Mouse (Mus musculus) midbrain, embryonic 13.5 days (tissue): ENCODE measurements around the gene Tas2r144. TPM values are rescaled to one million over a fixed set of nuclear protein-coding genes. Genes with fewer than 3 reads are reported as not detected.
A peak's percentile ranks its signal among the peaks of the same experiment; 100 is the strongest.

ENCODE experiments used
- ATAC-seq: fragments of 200-750 bp; cut with Nextera tagmentation; 2 replicates; pipeline ENCODE4 v1.8.0; 2017; ENCODE audit warnings: mild to moderate bottlenecking, moderate TSS enrichment, moderate library complexity
- H3K27ac ChIP-seq: fragments of 300-500 bp; sonication (generic); 2 replicates; pipeline ENCODE4 v1.5.1; 2015; ENCODE audit warnings: inconsistent platforms, mild to moderate bottlenecking, moderate library complexity
- H3K27me3 ChIP-seq: fragments of 300-500 bp; sonication (generic); 2 replicates; pipeline ENCODE4 v1.6.1; 2015; ENCODE audit warnings: mild to moderate bottlenecking, inconsistent platforms
- H3K36me3 ChIP-seq: fragments of 300-500 bp; sonication (generic); 2 replicates; pipeline ENCODE4 v1.6.1; 2015; ENCODE audit warnings: mild to moderate bottlenecking, inconsistent platforms
- H3K4me1 ChIP-seq: fragments of 300-500 bp; sonication (generic); replicated peaks from 2 replicates; pipeline ENCODE4 v1.6.1; 2015; ENCODE audit warnings: inconsistent platforms
- H3K4me2 ChIP-seq: fragments of 300-500 bp; sonication (generic); replicated peaks from 2 replicates; pipeline ENCODE4 v1.6.1; 2015; ENCODE audit warnings: moderate library complexity, mild to moderate bottlenecking, inconsistent platforms
- H3K4me3 ChIP-seq: fragments of 300-500 bp; sonication (generic); replicated peaks from 2 replicates; pipeline ENCODE4 v1.5.1; 2015; ENCODE audit warnings: mild to moderate bottlenecking, inconsistent platforms
- H3K9ac ChIP-seq: fragments of 300-500 bp; sonication (generic); replicated peaks from 2 replicates; pipeline ENCODE4 v1.6.1; 2015; ENCODE audit warnings: mild to moderate bottlenecking, inconsistent platforms
- H3K9me3 ChIP-seq: fragments of 300-500 bp; sonication (generic); 2 replicates; pipeline ENCODE4 v1.6.1; 2016; ENCODE audit warnings: mild to moderate bottlenecking, inconsistent platforms
- WGBS: fragments of 180-500 bp; shearing (Covaris S2); methylation state at CpG from one replicate; pipeline ENCODE4 v1.1.7; 2015; 5-methylcytosine and 5-hydroxymethylcytosine counted together
- polyA plus RNA-seq: library from polyadenylated mRNA; unstranded; fragments of >200 nt; fragmentation: Nextera tagmentation; extraction: Ambion mirVana; gene quantifications from 2 replicates; pipeline ENCODE4 v1.2.1, GENCODE M21; 2015

Gene Tas2r144
- polyA plus RNA-seq, 1 experiment from 2014 or later: not detected

DNA sequence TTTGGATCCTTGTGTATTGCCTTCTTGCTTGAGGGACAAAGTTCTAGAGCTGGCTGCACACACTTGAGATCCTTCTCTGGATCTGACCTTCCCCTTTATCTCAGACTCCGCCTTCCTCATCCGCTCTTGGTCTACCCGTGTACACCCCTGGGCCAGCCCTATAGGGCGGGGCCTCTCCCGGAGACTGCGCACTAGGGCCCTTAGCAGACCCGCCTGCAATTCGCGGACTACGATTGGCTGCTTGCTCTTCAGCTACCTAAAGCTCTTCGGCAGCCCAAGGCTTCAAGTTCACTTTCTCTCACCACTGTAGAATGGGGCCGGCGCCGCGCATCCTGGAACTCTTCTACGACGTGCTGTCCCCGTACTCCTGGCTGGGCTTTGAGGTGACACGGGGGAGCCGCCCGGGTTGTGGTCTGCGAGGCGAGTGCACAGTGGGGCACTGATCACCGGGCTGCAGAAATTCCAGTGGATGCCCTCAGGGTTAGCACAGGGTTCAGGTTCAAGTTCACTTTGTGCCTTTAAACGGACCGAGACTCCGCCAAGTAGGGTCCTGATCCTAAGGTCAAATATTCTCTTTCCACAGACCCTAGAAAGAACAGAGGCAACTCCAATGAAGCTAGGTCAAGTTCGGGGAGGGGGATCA, 30.7 kb downstream of the Tas2r144 start, which contains the start of gene Gstk1:
TSS of gene Gstk1 (plus strand) at position 225 of the 643 bp plus-strand sequence.
- H3K4me2 ChIP-seq: peak within 1 kb of the TSS; percentile 76
- H3K27me3 ChIP-seq: peaks cover 13% of the 10 kb centered on the region
- H3K9me3 ChIP-seq: no peaks in the 10 kb centered on the region
- ATAC-seq: peak; percentile 100
- no peaks in the 10 kb centered on the region for H3K36me3 ChIP-seq
- WGBS: 3% methylated on average over 28 of the region's 28 CpGs
- peak within 1 kb of the TSS; percentile 52 for H3K4me3 ChIP-seq
- H3K4me1 ChIP-seq: 0 out of 2 replicates have a peak, but pooled peaks cover 8% of the 10 kb centered on the region
- peak within 1 kb of the TSS; percentile 64; the same call in 1 of the 2 replicates for H3K9ac ChIP-seq
- no peak within 1 kb of the TSS for H3K27ac ChIP-seq

DNA sequence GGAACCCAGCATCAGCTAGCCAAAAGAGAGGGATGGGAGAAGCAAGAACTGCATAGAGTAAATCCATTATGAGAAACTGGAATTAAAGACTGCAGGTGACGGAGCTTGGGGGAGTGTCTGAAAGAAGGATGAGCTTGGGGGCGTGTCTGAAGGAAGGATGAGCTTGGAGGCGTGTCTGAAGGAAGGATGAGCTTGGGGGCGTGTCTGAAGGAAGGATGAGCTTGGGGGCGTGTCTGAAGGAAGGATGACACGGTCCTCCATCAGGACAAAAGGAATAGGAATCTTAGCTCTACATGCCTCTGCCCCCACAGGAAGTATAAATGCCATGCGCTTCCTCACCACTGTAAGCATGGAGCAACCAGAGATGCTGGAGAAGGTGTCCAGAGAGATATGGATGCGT, 32.0 kb downstream of the Tas2r144 start:
- H3K4me1 ChIP-seq: 0 out of 2 replicates have a peak, but pooled peaks cover 8% of the 10 kb centered on the region
- no peaks in the 10 kb centered on the region for H3K9me3 ChIP-seq
- H3K27ac ChIP-seq: no peak overlapping the region
- peak overlapping the region; percentile 4; the same call in 1 of the 2 replicates for H3K4me3 ChIP-seq
- no peak overlapping the region for H3K9ac ChIP-seq
- peaks cover 13% of the 10 kb centered on the region for H3K27me3 ChIP-seq
- H3K4me2 ChIP-seq: peak overlapping the region; percentile 28
- 9% methylated on average over 8 of the region's 8 CpGs for WGBS
- H3K36me3 ChIP-seq: no peaks in the 10 kb centered on the region
- 0 out of 2 replicates have a peak, but pooled peaks have one; percentile 13 for ATAC-seq

DNA sequence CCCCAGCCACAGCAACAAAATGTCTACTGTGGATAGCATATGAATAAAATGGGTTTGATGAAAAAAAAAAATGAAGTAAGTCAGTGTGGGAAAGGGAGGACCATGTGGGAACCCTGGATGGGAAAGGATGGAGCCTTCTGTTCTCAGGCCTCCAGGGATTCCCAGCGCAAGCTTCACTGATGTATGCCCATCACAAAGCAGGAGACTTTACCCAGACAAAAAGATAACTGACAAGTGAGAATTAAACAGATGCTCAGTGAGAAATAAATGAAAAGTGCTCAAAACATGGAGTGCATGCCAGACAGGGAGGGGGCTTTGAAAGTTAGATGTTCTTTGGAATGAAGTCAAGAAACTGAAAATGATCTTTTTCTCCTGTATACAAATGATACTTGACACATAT, 32.9 kb downstream of the Tas2r144 start:
- Histone ChIP-seq H3K36me3 (no peaks in the 10 kb centered on the region), H3K9me3 (no peaks in the 10 kb centered on the region), H3K4me1 (0 out of 2 replicates have a peak, but pooled peaks cover 8% of the 10 kb centered on the region), H3K4me3 (no peak overlapping the region), H3K9ac (no peak overlapping the region), H3K4me2 (0 out of 2 replicates have a peak overlapping the region, but pooled peaks have one; percentile 28), H3K27ac (no peak overlapping the region), H3K27me3 (peaks cover 13% of the 10 kb centered on the region)
- ATAC-seq: no peak
- WGBS: 64% methylated on average over 1 of the region's 1 CpGs

DNA sequence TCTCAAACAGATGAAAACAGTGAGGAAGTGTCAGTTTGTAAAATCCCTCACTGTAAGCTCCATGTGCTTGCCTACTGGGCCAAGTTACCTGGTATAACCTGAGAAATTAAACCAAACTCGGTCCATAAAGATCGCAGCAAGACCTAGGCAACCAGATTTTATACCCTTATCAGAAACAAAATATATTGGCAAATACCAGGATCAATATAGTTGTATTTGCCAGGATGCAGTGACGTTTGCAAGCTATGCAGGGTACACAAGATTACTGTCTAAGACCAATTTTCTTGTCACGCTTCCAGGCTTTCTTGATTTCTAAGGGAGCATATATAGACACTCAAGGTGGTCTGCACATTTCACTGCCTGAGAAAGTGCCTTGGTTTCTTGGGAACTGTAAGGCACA, 36.7 kb downstream of the Tas2r144 start:
- H3K27ac ChIP-seq: no peak overlapping the region
- no peak for ATAC-seq
- H3K9ac ChIP-seq: no peak overlapping the region
- no peaks in the 10 kb centered on the region for H3K9me3 ChIP-seq
- H3K4me2 ChIP-seq: no peak overlapping the region
- H3K4me3 ChIP-seq: no peak overlapping the region
- H3K27me3 ChIP-seq: peaks cover 3% of the 10 kb centered on the region
- WGBS: 87% methylated on average over 4 of the region's 4 CpGs
- H3K36me3 ChIP-seq: no peaks in the 10 kb centered on the region
- no peaks in the 10 kb centered on the region for H3K4me1 ChIP-seq

DNA sequence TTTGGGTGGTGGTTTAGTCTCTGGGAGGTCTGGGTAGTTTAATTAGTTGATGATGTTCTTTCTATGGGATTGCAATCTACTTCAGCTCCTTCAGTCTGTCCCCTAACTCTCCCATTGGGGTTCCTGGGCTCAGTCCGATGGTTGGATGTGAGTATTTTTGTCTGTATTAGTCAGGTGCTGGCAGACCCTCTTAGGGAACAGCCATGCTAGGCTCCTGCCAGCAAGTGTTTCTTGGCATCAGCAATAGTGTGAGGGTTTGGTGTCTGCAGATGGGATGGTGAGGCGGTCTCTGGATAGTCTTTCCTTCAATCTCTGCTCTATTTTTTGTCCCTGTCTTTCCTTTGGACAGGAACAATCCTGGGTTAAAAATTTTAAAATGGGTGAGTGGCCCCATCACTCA, 38.0 kb downstream of the Tas2r144 start:
- Histone ChIP-seq H3K4me3 (no peak overlapping the region), H3K4me2 (no peak overlapping the region), H3K9me3 (no peaks in the 10 kb centered on the region), H3K27me3 (no peaks in the 10 kb centered on the region), H3K27ac (no peak overlapping the region), H3K9ac (no peak overlapping the region), H3K4me1 (no peaks in the 10 kb centered on the region), H3K36me3 (no peaks in the 10 kb centered on the region)
- ATAC-seq: no peak
- 85% methylated on average over 2 of the region's 2 CpGs for WGBS

DNA sequence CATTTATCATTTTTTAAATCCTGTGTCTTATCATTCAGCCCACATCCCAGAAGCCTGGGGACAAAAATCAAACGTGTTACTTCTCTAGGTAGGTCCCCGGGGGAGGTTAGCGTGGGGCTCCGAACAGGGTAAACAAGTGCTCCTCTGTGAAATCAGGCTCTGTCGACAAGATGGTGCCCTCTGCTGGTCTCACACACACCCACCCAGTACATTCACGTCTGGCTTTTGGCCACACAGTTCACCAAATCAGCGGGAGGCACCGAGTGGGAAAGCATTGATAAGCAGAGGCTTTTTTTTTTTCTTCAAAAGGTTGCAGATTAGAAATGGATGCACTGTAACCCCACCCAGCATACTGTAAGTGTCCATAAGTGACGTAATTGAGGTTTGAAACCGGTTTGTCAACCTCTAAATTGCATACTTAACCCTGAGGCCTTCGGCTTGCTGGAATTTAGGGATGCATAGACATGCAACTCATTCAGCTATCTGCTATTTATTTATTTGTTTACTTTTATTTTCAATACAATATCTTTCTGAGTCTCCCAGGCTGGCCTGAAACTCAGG, 42.3 kb downstream of the Tas2r144 start:
- peak; percentile 65 for ATAC-seq
- no peak overlapping the region for H3K27ac ChIP-seq
- no peaks in the 10 kb centered on the region for H3K9me3 ChIP-seq
- H3K4me2 ChIP-seq: no peak overlapping the region
- no peaks in the 10 kb centered on the region; the same call in 1 of the 2 replicates for H3K27me3 ChIP-seq
- no peak overlapping the region for H3K4me3 ChIP-seq
- no peaks in the 10 kb centered on the region for H3K4me1 ChIP-seq
- no peak overlapping the region for H3K9ac ChIP-seq
- WGBS: 23% methylated on average over 11 of the region's 11 CpGs
- H3K36me3 ChIP-seq: no peaks in the 10 kb centered on the region

DNA sequence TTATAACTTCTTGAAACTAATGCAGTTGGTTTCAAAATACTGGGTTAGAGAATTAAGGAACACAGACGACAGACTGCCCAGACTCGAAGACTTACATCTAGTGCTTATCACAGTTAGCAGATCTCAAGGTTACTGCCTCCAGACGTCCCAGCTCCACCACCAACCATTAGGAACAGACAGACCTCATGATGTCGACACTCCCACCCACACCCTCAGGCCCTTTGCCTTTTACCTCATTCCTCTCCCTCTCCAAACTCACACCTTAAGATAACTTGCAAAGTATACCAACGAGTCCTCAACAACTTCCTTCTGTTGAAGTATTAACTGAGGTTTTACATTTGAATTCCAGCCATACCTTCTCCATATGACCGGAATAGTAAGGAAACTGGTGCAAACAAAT, 45.3 kb downstream of the Tas2r144 start:
- no peaks in the 10 kb centered on the region for H3K36me3 ChIP-seq
- H3K4me1 ChIP-seq: no peaks in the 10 kb centered on the region
- no peak overlapping the region for H3K4me3 ChIP-seq
- no peaks in the 10 kb centered on the region; the same call in 1 of the 2 replicates for H3K27me3 ChIP-seq
- no peak for ATAC-seq
- H3K9ac ChIP-seq: no peak overlapping the region
- 81% methylated on average over 6 of the region's 6 CpGs for WGBS
- H3K27ac ChIP-seq: no peak overlapping the region
- no peak overlapping the region for H3K4me2 ChIP-seq
- H3K9me3 ChIP-seq: no peaks in the 10 kb centered on the region

DNA sequence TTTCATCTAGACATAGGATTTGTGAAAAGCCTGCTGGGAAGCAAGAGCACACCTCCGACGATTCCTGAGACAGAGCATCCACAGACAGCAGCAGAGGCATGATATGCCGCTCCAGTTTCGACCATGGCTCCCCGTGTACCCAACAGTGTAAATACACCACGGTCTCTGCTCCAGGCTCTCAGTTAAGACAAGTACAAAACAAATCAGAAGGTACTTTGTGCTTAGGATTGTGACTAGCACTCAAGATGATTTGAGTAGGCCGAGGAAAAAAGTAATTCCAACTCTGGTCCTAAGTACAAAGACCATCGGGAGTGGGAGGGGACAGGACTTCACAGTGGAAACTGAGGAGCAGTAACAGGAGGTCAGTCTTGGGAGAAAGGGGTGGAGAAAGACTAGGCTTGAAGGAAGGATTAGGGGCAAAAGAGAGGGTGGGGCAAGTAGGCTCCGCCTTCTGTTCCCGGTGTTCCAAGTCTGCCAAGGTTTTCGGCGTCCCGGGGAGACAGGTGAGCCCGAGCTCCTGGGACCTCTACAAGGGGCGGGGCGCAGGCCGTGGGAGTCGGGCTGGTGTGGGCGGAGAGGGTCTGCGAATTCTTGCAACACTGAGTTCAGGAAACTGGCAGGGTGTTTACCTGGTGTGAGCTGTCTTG, 46.5 kb downstream of the Tas2r144 start, which contains the start of gene Tmem139:
TSS of gene Tmem139 (plus strand) at position 447 of the 647 bp plus-strand sequence.
- 20% methylated on average over 20 of the region's 20 CpGs for WGBS
- ATAC-seq: no peak
- no peaks in the 10 kb centered on the region for H3K9me3 ChIP-seq
- no peaks in the 10 kb centered on the region for H3K36me3 ChIP-seq
- peaks cover 5% of the 10 kb centered on the region for H3K4me1 ChIP-seq
- H3K9ac ChIP-seq: no peak within 1 kb of the TSS
- no peaks in the 10 kb centered on the region; the same call in 1 of the 2 replicates for H3K27me3 ChIP-seq
- H3K4me3 ChIP-seq: no peak within 1 kb of the TSS
- H3K27ac ChIP-seq: no peak within 1 kb of the TSS
- no peak within 1 kb of the TSS for H3K4me2 ChIP-seq

DNA sequence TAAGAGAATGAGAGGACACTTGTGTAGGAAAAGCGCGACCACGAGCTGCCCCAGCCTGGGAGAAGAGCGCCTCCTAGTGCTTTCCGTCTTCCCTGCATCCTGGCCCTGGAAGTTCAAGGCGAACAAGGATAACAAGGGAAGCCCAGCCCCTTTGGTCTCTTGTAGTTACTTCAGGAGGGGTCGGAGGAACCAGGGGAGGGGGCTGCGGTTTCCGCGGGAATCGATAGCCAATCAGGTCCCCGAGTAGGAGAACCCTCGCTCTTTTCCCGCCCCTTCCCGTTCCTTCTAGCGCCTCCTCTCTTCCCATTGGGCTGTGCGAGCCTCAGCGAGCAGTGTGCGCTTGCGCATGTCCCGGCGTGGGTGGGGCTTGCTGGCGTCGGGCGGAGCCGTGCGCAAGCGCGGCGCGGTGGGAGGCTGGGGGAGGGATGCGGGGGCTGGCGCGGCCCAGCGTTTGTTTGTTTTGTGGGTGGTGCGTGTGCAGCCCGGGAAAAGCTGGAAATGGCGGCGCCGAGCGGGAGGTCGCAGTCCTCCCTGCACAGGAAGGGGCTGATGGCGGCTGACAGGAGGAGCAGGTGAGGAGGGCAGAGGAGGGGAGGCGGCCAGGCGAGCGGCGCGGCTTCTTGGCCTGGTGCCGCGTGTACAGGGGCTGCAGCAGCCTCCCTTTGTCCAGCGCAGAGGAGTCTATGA, 49.6 kb downstream of the Tas2r144 start, which contains the start of gene Casp2:
TSS of gene Casp2 (plus strand) at position 360 of the 687 bp plus-strand sequence.
- H3K9ac ChIP-seq: peak within 1 kb of the TSS; percentile 93
- peak; percentile 99 for ATAC-seq
- peak within 1 kb of the TSS; percentile 91 for H3K27ac ChIP-seq
- no peaks in the 10 kb centered on the region for H3K9me3 ChIP-seq
- H3K27me3 ChIP-seq: no peaks in the 10 kb centered on the region; the same call in 1 of the 2 replicates
- peaks cover 25% of the 10 kb centered on the region for H3K36me3 ChIP-seq
- H3K4me1 ChIP-seq: peaks cover 14% of the 10 kb centered on the region
- H3K4me2 ChIP-seq: peak within 1 kb of the TSS; percentile 82
- H3K4me3 ChIP-seq: peak within 1 kb of the TSS; percentile 86
- under 1% methylated on average over 51 of the region's 51 CpGs for WGBS
